Mouse (Mus musculus): ENCODE measurements around the gene Zfp112.
"Not testable (repeated sequence)": the region's sequence is repeated elsewhere in the genome, so short reads cannot be mapped to it uniquely, and the experiment has no call there.

Gene Zfp112

DNA sequence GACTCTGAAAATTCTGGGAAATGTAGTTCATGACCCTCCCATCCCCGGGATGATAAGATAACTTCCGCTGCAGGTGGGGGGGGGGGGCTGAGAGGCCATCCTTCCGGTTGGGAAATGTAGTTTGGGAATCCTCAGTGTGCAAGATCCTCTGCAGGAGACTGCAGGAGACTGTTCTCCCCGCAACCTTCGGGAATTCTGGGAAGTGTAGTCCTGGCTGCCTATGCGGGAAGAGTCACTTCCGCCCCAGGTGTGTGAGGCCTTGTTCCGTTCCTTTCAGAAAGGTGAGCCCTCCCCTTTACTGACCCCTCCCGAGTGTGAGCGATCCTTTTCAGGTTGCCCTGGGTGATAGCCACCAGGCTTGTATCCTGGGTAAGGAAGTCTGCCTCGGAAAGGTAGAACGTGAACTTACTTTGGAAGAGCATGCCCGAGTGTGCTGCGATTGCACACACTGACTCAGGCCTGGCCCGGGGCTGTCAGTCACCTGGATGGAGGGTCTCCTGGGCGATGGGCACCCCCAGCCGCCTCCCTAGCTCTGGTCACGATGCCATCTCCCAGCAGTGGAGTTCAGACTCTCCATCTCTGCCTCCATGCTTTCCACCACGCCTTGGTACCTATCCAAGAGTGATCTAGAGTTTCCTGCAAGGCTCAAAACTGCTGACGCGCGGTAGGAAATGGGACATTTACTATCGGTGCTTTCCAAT is at the start of gene Zfp112:
Gene Zfp112, plus strand, starts transcription at position 159 of the 701 bp plus-strand sequence.
- DNase-seq (ENCODE audit: low read depth, low spot score): no peak

DNA sequence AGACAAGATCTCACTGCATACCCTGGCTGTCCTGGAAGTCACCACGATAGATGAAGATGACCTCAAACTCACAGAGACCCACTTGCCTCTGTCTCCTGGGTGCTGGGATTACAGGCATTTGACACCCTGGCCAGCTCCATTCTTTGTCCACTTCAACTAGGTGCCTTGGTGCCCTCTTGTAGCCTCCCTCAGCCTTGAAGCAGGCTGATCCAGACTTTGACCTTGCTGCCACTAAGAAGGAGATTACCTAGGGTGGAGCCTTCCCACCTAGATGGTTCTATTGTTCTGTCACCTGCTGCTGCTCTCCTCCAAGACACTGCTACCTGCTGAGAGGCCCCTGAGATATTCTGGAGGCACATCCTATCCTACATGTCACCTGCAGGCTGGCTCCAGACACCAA is 37.7 kb upstream of the Zfp112 start:
- DNase-seq (ENCODE audit: low read depth, low spot score): not testable (repeated sequence)

DNA sequence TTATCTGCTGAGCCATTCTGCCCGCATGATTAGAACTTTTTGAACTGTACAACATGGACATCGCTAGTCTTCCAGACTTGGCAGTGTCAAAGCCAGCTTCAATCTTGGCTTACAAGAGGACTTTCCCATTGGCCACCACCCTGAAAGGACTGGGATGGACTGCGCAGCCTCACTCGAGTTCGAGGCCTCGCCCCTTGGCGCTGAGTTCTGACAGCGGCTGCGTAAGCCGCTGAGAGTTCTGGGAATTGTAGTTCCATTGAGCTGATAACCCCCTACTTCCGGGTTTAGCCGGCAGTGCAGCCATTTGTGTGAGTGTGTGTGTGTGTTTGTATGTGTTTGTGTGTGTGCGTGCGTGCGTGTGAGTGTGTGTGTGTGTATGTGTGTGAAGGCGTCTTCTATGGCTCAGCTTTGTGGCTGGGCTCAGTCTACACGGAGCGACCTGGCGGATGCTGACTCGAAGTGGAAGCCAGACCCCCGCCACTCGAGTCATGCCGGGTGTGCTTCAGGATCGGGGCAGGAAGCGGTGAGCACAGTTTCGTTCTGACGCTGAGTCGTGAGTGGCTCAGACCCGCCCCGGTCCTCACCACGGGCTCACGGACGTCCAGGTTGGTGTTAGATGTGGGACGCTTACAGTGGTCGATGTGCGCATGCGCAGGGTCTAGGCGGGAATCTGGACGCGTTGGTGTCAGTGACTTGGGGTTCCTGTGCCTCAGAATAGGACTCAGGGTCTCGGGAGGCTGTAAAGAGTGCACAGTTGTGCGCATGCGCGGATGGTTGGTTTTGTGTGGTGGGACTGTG is 30.3 kb upstream of the Zfp112 start, which contains the start of gene Zfp180:
Gene Zfp180, plus strand, starts transcription at position 291 of the 798 bp plus-strand sequence.
- DNase-seq (ENCODE audit: low read depth, low spot score): peak; percentile 98

DNA sequence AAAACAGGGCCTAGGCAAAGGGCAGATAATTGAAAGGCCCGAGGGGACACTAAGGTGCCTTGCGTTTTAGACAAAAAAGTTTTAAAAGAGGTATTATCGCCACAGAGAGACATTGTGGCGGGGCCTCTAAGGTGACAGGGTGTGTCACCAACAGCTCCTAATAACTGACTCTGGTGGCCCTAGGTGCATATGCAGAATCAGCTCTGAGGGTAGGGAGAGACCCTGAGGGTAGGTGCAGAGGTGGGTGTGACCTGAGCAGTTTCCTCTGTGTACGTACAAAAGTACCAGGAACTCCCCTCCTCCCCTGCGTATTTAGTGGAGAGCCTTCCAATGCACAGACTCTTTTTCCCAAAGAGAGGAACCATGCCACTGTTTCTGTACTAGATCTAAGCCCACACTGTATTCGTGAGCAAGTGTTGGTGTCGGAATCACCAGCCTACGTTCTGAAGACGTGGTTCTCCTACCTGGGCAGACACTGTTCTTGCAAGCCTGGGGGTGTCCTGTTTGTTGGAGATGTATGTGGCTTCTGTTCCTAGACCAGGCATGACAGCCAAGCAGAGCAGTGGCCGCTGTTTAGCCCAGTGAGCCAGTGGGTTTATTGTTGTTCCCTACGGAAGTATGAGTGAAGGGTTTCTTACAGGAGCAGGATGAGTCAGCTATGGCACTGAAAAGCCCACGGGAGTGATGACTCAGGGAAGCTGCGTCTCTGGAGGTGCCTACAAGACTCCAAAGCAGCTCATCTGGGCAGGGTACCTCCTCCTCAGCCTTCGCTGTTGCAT is 29.5 kb upstream of the Zfp112 start:
- DNase-seq (ENCODE audit: low read depth, low spot score): peak; percentile 18

DNA sequence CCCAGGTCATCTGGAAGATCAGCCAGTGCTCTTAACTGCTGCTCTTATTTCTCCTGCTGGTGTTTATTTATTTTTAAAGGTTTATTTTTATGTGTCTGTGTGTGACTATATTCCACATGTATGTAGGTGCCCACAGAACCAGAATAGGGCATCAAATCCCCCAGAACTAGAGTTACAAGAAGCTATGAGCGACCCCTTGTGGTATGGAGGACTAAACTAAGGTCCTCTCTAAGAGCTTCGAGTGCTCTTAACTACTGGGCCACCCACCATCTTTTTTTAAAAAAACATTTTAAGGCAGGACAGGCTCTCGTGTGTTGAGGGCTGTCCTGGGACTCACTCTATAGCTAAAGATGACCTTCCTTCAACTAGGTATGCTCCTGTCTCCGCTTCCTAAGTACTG is 25.2 kb upstream of the Zfp112 start:
- peak; percentile 33 for DNase-seq (ENCODE audit: low read depth, low spot score)

DNA sequence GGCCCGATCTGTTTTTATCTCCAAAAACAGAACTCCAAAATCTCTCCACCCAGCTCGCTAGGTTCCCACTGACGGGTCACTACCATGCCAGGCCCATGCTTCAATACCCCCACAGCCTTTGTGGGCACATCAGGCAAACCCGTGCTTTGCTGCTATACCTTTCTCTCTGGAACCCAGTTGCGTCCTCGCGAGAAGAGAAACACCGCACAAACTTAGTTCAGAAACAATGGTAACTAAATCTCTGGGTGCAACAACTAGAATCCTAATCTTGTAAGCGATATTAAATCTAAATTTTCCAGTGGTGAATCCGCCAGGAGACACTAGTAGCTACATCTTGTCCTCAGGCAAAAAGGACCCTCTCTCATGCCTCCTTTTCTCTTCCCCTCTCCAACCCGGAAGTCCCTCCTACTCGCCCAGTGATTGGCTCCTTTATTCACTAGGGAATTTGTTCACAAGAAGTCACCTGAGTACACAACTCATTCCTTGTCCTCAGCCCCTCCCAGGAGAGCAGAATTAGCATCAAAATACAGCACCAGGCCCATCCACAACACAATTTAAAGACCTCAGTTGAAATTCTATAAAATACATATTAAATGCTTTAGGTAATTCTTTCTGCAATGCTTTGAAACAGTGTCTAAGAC is 24.5 kb upstream of the Zfp112 start:
- no peak for DNase-seq (ENCODE audit: low read depth, low spot score)

DNA sequence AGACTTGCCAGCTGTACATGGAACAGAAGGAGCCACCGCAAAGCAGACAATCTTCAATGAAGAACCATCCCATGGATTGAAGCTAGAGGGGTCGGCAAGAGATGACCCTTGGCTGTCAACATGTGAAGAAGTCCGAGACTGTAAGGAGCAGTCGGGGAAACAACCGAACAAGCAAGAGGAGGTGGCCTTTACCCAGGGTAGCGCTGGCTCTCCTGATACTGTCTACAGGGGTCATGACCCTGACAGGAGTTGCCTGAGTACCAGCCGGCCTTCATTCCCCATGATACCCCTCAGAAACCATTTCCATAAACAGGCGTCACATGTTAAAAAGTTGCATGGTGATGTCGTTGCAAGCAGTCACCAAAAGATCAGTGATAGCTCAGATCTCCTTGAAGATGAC is 7.7 kb upstream of the Zfp112 start:
- DNase-seq (ENCODE audit: low read depth, low spot score): no peak

DNA sequence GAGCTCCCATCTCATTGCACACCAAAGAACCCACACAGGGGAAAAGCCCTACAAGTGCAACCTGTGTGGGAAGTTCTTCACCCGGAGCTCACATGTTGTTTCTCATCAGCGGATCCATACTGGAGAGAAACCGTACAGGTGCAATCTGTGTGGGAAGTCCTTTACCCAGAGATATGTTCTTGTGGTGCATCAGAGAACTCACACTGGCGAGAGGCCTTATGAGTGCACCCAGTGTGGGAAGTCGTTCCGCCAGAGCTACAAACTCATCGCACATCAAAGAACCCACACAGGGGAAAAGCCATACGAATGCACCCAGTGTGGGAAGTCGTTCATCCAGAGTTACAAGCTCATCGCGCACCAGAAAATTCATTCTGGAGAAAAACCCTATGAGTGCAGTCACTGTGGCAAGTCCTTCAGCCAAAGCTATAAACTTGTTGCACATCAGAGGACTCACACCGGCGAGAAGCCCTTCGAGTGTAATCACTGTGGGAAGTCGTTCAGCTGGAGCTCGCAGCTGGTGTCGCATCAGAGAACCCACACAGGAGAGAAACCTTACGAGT is 6.9 kb upstream of the Zfp112 start:
- no peak for DNase-seq (ENCODE audit: low read depth, low spot score)

DNA sequence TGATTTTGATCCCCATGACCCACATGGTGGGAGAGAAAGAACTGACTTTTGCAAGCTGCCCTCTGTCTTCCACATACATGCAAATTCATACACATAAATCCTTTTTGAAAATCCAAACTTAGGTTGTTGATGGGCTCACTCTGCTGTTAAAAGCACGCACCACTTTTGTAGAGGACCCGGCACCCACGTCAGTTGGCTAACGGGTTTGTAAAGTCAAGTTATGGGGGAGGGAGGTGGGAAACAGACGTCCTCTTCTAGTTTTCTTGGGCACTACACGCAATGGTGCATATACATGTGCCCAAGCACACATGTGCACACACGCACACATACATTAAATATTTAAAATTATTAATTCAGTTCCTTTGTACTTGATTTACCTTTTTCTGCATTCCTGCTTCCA is 1.3 kb upstream of the Zfp112 start:
- no peak for DNase-seq (ENCODE audit: low read depth, low spot score)

DNA sequence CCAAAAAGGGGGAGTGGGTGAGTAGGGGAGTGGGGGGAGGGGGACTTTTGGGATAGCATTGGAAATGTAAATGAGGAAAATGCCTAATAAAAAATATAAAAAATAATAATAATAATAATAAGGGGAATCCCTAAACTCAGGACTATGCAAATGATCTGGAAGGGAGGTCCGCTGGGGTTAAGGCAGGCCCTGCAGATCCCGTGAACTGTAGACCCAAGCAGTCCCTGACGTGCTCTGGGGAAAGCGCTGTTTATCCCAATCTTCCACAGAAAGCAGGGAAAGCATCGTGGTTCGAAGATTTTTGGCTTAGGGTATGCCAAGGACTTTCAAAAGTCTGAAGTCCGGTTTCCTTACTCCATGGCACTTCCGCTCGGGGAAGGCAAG is 350 bp upstream of the Zfp112 start:
- DNase-seq (ENCODE audit: low read depth, low spot score): no peak

DNA sequence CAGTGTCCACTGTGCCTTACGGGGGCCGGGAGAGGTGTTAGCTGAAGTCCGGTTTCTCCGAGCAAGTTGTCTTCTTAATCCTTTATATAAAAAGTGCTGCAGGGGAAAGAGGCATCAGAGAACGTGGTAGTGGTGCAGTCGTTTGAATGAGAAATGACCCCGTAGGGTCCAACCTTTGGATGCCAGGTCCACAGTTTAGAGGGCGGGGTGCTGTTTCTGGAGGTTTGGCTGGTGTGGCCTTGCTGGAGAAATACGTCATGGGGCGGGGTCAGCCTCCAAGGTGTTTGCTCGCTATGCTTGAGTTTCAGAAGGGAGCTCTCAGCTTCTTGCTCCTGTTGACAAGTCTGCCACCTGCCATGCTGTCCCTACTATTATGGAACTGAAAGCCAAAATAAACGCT is 887 bp downstream of the Zfp112 start:
- peak; percentile 19 for DNase-seq (ENCODE audit: low read depth, low spot score)

DNA sequence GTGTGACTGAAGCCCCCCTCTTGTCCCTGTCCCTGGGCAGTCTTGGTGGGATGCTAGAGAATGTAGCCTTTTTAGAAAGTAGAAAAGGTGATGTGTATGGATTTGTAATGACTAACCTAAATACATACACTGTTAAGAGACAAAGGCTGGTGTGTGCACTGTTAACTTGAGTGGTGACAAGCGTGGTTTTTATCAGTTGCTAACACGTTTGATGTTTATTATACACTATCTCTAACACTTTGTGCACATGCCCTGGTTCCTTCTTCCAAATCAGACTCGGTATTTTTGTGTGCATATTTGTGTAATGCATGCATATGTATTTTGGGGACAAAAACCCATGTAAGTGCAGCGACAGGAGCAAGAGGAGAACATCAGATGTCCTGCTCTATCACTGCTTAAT is 4.5 kb downstream of the Zfp112 start:
- no peak for DNase-seq (ENCODE audit: low read depth, low spot score)

DNA sequence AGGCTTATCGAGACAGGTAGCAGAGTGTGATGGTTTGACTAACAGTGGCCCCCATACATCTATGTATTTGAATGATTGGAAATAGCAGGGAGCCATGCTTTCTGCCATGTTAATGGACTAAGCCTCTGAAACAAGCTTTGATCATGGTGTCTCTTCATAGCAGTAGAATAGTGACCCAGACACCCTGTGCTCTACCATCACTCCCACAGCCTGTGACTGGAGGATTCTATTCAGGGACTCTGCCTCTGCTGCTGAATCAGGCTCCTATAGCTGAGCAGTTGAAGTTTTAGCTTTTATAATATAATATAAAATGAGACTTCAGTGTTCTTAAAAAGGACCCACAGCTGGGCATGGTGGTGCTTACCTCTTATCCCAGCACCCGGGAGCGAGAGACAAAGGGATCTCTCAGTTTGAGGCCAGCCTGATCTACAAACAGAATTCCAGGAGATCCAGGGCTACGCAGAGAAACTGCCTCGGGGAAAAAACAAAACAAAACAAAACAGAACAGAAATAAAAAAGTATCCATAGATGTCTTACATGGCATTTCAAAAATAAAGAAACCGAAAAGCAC is 21.4 kb downstream of the Zfp112 start:
- no peak for DNase-seq (ENCODE audit: low read depth, low spot score)

DNA sequence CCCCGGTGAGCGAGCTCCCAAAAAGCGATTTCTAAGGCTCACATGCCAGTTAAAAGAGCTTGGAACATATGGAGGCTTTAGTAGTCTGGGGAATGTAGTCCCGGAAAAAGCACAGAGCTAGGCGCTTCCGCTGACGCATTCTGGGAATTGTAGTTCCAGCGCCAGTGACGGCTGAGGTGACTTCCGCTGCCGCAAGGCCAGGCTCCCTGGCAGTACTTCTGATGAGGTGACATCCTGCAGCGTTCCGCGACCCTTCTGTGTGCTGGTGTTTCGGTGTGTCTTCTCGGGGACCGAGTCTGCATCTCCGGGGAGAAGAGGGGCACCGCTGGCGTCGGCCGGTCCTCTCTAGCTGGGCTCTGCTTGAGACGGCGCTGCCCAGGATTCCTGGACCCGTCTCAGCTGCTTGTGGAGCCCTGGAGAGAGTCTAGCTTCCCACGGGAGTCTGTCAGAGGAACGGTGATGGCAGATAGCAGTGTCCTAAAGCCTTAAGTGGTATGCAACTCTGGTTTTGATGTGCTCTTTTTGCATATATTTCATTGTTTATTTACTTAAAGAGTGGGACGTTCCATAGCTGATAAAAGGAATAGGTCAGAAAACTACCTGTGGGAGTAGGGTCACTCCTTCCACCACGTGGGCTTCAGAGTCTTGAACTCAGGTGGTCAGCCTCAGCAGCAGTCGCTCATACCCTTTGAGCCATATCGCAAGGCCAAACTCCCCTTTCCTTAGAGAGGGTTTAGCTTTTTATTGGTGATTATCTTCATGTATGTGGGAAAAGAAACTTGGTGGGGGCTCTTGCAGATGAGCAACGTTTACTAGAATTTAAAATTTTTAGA is 22.1 kb downstream of the Zfp112 start, which contains the start of gene Zfp235:
Gene Zfp235, plus strand, starts transcription at position 174 of the 833 bp plus-strand sequence.
- peak; percentile 93 for DNase-seq (ENCODE audit: low read depth, low spot score)

DNA sequence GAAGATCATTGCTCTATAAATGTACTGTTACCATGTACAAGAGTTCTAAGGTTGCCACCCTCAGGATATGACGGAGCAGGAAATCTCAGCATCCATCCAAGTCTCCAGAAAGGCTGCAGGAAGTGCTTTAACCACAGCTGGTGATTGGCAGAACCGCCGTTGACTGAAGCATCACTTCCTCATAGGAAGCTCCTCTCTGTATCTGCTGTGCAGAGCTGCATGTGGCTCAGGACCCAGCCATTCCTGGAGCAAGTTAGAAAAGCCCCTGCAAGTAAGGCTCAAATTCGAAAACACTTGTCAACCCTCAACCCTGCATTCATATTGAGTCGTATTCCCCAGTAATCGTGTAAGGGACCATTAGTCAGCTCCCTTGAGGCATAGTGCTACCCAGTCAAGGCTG is 30.5 kb downstream of the Zfp112 start:
- DNase-seq (ENCODE audit: low read depth, low spot score): no peak

DNA sequence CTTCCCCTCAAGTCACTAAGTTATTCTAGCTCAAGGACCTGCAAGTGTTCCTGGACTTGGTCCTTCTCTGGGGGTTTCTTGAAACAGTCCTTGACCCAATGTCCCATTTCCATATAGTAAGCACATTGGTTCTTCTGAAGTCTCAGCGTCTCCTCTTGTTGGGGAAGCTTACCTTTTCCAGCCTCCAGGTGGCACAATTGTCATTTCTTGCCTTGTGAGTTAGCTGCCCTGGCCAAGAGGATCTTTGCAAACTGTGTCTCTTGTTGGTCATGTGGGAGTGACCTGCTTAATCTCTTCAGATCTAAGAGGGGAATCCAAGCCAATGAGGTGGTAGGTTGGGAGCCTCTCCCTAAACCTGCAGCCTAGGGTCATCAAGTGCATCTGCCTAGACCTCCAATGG is 41.2 kb downstream of the Zfp112 start:
- DNase-seq (ENCODE audit: low read depth, low spot score): peak; percentile 55

DNA sequence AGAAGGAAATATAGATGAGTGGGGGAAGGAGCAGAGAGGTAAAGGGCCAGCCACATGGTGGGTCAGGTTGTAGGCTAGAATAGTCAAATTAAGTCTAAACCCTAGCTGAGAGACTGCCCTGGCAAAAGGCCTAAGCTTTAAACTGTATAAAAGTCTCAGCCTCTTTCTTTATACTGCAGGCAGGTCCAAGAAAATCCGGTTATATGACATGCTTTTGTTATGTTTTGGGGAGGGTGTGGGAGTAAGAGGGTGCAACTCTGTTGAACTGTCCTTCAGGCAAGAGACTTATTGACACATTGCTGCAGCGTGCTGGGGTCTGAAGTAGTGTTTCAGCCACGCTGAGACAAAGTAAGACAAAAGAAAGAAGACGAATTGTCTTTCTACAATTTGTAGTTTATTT is 60.1 kb downstream of the Zfp112 start:
- no peak for DNase-seq (ENCODE audit: low read depth, low spot score)

DNA sequence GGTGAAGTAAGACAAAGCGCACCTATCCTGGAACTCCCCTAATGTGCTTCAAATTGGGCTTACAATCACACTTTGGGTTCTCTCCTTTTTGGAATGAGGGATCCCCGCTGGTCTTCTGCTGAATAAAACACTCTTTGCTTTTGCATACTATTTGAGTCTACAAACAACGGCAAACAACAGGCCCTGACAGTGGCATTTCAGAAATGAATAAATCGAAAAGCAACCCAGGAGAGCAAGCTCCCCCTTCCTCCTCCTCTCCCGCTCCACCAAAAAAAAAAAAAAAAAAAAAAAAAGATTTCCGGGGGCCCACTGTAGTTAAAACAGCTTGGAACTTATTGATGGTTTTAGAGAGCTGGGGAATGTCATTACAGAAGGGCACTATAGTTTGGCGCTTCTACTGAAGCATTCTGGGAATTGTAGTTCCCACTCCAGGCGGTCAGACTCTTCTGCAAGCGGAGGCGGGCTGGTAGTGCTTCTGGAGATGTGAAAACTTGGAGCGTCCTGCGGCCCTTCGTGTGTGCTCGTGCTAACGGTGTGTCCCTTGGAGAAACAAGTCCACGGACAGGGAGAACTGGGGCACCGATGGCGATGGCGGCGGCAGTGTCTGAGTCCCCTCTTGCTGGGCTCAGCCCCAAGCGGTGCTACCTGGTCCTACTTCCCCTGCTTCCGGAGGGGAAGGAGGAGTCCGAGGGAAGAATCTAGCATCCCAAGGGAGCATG is 62.7 kb downstream of the Zfp112 start, which contains the start of gene Zfp114:
Gene Zfp114, plus strand, starts transcription at position 443 of the 719 bp plus-strand sequence.
- DNase-seq (ENCODE audit: low read depth, low spot score): peak; percentile 43

DNA sequence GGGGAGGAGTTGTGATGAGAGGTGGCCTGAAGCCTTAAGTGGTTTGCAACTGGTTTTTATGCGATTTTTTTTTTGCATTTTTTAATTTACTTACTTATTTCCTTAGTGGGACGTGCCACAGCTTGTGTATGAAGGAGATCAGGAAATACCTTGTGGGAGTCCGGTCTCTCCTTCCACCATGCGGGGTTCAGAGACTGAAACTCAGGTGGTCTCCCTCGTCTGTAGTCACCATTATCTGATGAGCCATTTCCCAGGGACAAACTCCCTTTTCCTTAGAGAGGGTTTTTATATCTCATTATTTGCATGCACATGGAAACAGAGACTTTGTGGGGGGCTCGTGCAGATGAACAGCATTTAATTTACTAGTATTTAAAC is 63.2 kb downstream of the Zfp112 start:
- DNase-seq (ENCODE audit: low read depth, low spot score): no peak

Measured in CD4-positive, CD25-positive, alpha-beta regulatory T cell, adult 2 months (primary cell).